Comparison of ENCODE assay signal across 10 mouse cellular contexts in genomic region chr3:102676946-102677534, GRCm38 (mm10). TPM values are rescaled to one million over a fixed set of nuclear protein-coding genes. Genes with fewer than 3 reads are reported as not detected.
DNase-seq lines count a peak whose midpoint lies in the region; ATAC-seq lines count a peak whose summit lies in the region.
"Had no signal": no experiment of that assay in that cellular context is flagged by ENCODE, and none has a peak within 500 bp of the region (broad histone marks: within the 10 kb centered on the region; RNA-seq: fewer than 3 reads in every experiment).

No protein-coding gene starts in this region.

- H3K9me3 ChIP-seq in hindbrain, embryonic 16.5 days (ENCODE audit: control insufficient read depth, low read length), result no peaks in the 10 kb centered on the region
- H3K9me3 ChIP-seq in hindbrain, embryonic 11.5 days (ENCODE audit: control insufficient read depth, low read length), result no peaks in the 10 kb centered on the region
- H3K9me3 ChIP-seq: liver, embryonic 13.5 days had no signal

- H3K36me3 ChIP-seq in hindbrain, embryonic 16.5 days (ENCODE audit: control insufficient read depth, insufficient read depth, low read length), result no peaks in the 10 kb centered on the region
- no peaks in the 10 kb centered on the region for H3K36me3 ChIP-seq in hindbrain, embryonic 11.5 days (ENCODE audit: control insufficient read depth, insufficient read depth, low read length)
- H3K36me3 ChIP-seq: liver, embryonic 13.5 days had no signal

- no peaks in the 10 kb centered on the region for H3K4me1 ChIP-seq in hindbrain, embryonic 16.5 days (ENCODE audit: control insufficient read depth, insufficient read depth, low read depth, low read length)
- H3K4me1 ChIP-seq in hindbrain, embryonic 11.5 days (replicated peaks; ENCODE audit: control insufficient read depth, insufficient read depth, low read length), result no peaks in the 10 kb centered on the region

- 74% methylated on average over 7 of the region's 7 CpGs for WGBS in hindbrain, embryonic 16.5 days
- 83% methylated on average over 7 of the region's 7 CpGs for WGBS in hindbrain, embryonic 11.5 days

- no peak overlapping the region for H3K27ac ChIP-seq in hindbrain, embryonic 16.5 days (ENCODE audit: low read depth, low read length)
- H3K27ac ChIP-seq in hindbrain, embryonic 11.5 days (ENCODE audit: low read depth, low read length), result no peak overlapping the region
- H3K27ac ChIP-seq: liver, embryonic 13.5 days had no signal

- ATAC-seq in hindbrain, embryonic 16.5 days, result peak; percentile 89
- no peak for ATAC-seq in hindbrain, embryonic 11.5 days (ENCODE audit: low FRiP score)

- H3K4me3 ChIP-seq in hindbrain, embryonic 16.5 days (ENCODE audit: low read length), result no peak overlapping the region
- no peak overlapping the region for H3K4me3 ChIP-seq in hindbrain, embryonic 11.5 days (ENCODE audit: low read depth, low read length)
- H3K4me3 ChIP-seq: liver, embryonic 13.5 days had no signal

- H3K9ac ChIP-seq in hindbrain, embryonic 16.5 days (ENCODE audit: low read depth, low read length), result no peak overlapping the region
- no peak overlapping the region for H3K9ac ChIP-seq in hindbrain, embryonic 11.5 days (ENCODE audit: low read depth, low read length)
- H3K9ac ChIP-seq: liver, embryonic 13.5 days had no signal

- H3K27me3 ChIP-seq in hindbrain, embryonic 16.5 days (replicated peaks; ENCODE audit: control insufficient read depth, insufficient read depth, low read length), result no peaks in the 10 kb centered on the region
- H3K27me3 ChIP-seq in hindbrain, embryonic 11.5 days (ENCODE audit: control insufficient read depth, insufficient read depth, low read length), result no peaks in the 10 kb centered on the region
- H3K27me3 ChIP-seq: liver, embryonic 13.5 days had no signal

- H3K4me2 ChIP-seq in hindbrain, embryonic 16.5 days (ENCODE audit: low read length), result no peak overlapping the region
- no peak overlapping the region for H3K4me2 ChIP-seq in hindbrain, embryonic 11.5 days (replicated peaks; ENCODE audit: low read depth, low read length)
- H3K4me2 ChIP-seq: liver, embryonic 13.5 days had no signal

- DNase-seq in hindbrain, embryonic 11.5 days (ENCODE audit: low spot score), result no peak
- peak; percentile 57 to 80 for DNase-seq in cerebellum, adult 18-20 months
- DNase-seq in layer of hippocampus, adult 8-10 months (ENCODE audit: low spot score in 2 of 2), result peak; percentile 79 to 80
- DNase-seq in lung, postnatal 25 days (ENCODE audit: low spot score), result peak; percentile 7
- no peak for DNase-seq in spleen, postnatal 14 days (ENCODE audit: low spot score in 2 of 2)
- no peak for DNase-seq in thymus, postnatal 36 days
- no peak for DNase-seq in heart, adult 11 months
- DNase-seq: heart, adult 18-20 months; liver, embryonic 13.5 days had no signal

RNA-seq across cellular contexts. Expression of gene Tspan2, which starts 57.3 kb away (rescaled TPM):
- 14.9 and 15.6 TPM in 2 replicates for polyA plus RNA-seq in hindbrain, embryonic 16.5 days (2015; fragmentation: Nextera tagmentation; extraction: Ambion mirVana)
- 9.5 and 9.7 TPM in 2 replicates for polyA plus RNA-seq in hindbrain, embryonic 11.5 days (2014; fragmentation: Nextera tagmentation; extraction: Ambion mirVana)
- total RNA-seq in layer of hippocampus, adult 8-10 months (2022), result 10 to 100 TPM; 58.8 to 84.9 (median 66.0) TPM

Comparison
In these comparisons a context has a peak if more than half of its experiments do, and no peak if none do; other contexts are left out.
1. DNase-seq: peak in cerebellum, adult 18-20 months (2 of 2), layer of hippocampus, adult 8-10 months (2 of 2) and lung, postnatal 25 days (single experiment); none in hindbrain, embryonic 11.5 days (single experiment), spleen, postnatal 14 days (0 of 2), thymus, postnatal 36 days (0 of 2) and heart, adult 11 months (single experiment).